Mouse (Mus musculus) stomach, postnatal 0 days (tissue): Measurements from ENCODE around the gene Cryba4.

Source experiments
- CTCF ChIP-seq: IDR thresholded peaks from 2 replicates; pipeline ENCODE4 v1.5.1; 2016; ENCODE audit warnings: antibody characterized with exemption, low read depth, mild to moderate bottlenecking, moderate library complexity
- EP300 ChIP-seq: optimal IDR thresholded peaks from 2 replicates; pipeline ENCODE3; 2016; ENCODE audit warnings: antibody characterized with exemption

DNA sequence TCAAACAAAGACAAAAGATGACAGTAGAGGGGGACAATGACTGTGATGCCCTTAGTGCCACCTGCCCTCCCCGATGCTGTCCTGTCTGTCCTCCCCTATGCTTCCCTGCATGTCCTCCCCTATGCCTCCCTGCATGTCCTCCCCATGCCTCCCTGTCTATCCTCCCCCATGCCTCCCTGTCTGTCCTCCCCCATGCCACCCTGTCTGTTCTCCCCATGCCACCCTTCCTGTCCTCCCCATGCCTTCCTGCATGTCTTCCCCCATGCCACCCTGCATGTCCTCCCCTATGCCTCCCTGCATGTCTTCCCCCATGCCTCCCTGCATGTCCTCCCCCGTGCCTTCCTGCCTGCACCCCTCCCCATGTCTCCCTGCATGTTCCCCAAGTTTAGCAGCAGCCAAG, 47.8 kb upstream of the Cryba4 start:
- TF ChIP-seq EP300 (no peak), CTCF (no peak)
